Mouse (Mus musculus) MEL (cell line): Measurements from ENCODE around the gene Gtse1. TPM values are rescaled to one million over a fixed set of nuclear protein-coding genes. Genes with fewer than 3 reads are reported as not detected.
A peak's percentile ranks its signal among the peaks of the same experiment; 100 is the strongest.

ENCODE experiments used
- DNase-seq: peaks from one replicate; pipeline ENCODE4 v3.0.0; 2011; ENCODE audit warnings: low read depth, low spot score
- H3K27ac ChIP-seq: 2 replicates; pipeline ENCODE4 v1.5.1; 2012; ENCODE audit warnings: low read depth, mild to moderate bottlenecking, control low read depth, low read length, moderate library complexity; ENCODE audit not compliant: control insufficient read depth
- H3K27me3 ChIP-seq, 2 experiments: fragments of 150-350 bp in 1 of 2; sonication (generic) in 1 of 2; 2 replicates each; pipeline ENCODE4 v1.6.1; 2012; ENCODE audit warnings: low read length in 2 of 2, mild to moderate bottlenecking in 2 of 2, improper control_type of control experiment in 1 of 2, moderate library complexity in 1 of 2; ENCODE audit not compliant: insufficient read depth in 2 of 2, control insufficient read depth in 1 of 2
- H3K36me3 ChIP-seq, 2 experiments: 2 replicates each; pipeline ENCODE4 v1.6.1; 2012 to 2014; ENCODE audit warnings: low read length in 2 of 2, improper control_type of control experiment in 1 of 2, inconsistent platforms in 1 of 2, mild to moderate bottlenecking in 1 of 2; ENCODE audit not compliant: insufficient read depth in 2 of 2, control insufficient read depth in 1 of 2
- H3K4me1 ChIP-seq, 2 experiments: fragments of 150-350 bp in 1 of 2; sonication (generic) in 1 of 2; 2 replicates each; pipeline ENCODE4 v1.6.1; 2012; ENCODE audit warnings: low read length in 2 of 2, improper control_type of control experiment in 1 of 2, mild to moderate bottlenecking in 1 of 2; ENCODE audit not compliant: insufficient read depth in 2 of 2, control insufficient read depth in 1 of 2
- H3K4me3 ChIP-seq, 2 experiments: fragments of 150-350 bp in 1 of 2; sonication (generic) in 1 of 2; 2 replicates each; pipeline ENCODE4 v1.5.1; 2012; ENCODE audit warnings: low read depth in 2 of 2, low read length in 2 of 2, mild to moderate bottlenecking in 2 of 2, moderate library complexity in 2 of 2, control low read depth in 1 of 2, improper control_type of control experiment in 1 of 2; ENCODE audit not compliant: control insufficient read depth in 1 of 2, insufficient read depth in 1 of 2
- H3K79me2 ChIP-seq: 2 replicates; pipeline ENCODE4 v1.6.1; 2012; ENCODE audit warnings: mild to moderate bottlenecking, low read length, moderate library complexity; ENCODE audit not compliant: control insufficient read depth, poor library complexity, insufficient read depth
- H3K9ac ChIP-seq: 2 replicates; pipeline ENCODE4 v1.6.1; 2012; ENCODE audit warnings: low read depth, mild to moderate bottlenecking, control low read depth, low read length, moderate library complexity; ENCODE audit not compliant: control insufficient read depth, poor library complexity, severe bottlenecking
- H3K9me3 ChIP-seq: fragments of 150-350 bp; sonication (generic); replicated peaks from 2 replicates; pipeline ENCODE4 v1.6.1; 2012; ENCODE audit warnings: mild to moderate bottlenecking, low read length, improper control_type of control experiment, moderate library complexity; ENCODE audit not compliant: insufficient read depth
- BHLHE40 ChIP-seq: IDR thresholded peaks from 2 replicates; pipeline ENCODE4 v1.6.1; 2012; ENCODE audit warnings: low read depth, mild to moderate bottlenecking, inconsistent platforms, low read length, improper control_type of control experiment, borderline replicate concordance
- E2F4 ChIP-seq: IDR thresholded peaks from 2 replicates; pipeline ENCODE4 v1.6.1; 2011; ENCODE audit warnings: low read depth, low read length, improper control_type of control experiment, borderline replicate concordance
- EP300 ChIP-seq, 2 experiments: IDR thresholded peaks; 2 replicates each; pipeline ENCODE4 v1.6.1; 2011; ENCODE audit warnings: improper control_type of control experiment in 2 of 2, low read length in 2 of 2, low read depth in 1 of 2, mild to moderate bottlenecking in 1 of 2
- ETS1 ChIP-seq: IDR thresholded peaks from 2 replicates; pipeline ENCODE4 v1.6.1; 2012; ENCODE audit warnings: low read depth, mild to moderate bottlenecking, inconsistent platforms, low read length, improper control_type of control experiment, moderate library complexity
- GABPA ChIP-seq: IDR thresholded peaks from 2 replicates; pipeline ENCODE4 v1.6.1; 2012; ENCODE audit warnings: low read depth, mild to moderate bottlenecking, inconsistent platforms, low read length, improper control_type of control experiment, moderate library complexity
- GATA1 ChIP-seq: IDR thresholded peaks from 2 replicates; pipeline ENCODE4 v1.6.1; 2011; ENCODE audit warnings: low read depth, low read length, improper control_type of control experiment
- HCFC1 ChIP-seq: IDR thresholded peaks from 2 replicates; pipeline ENCODE4 v1.6.1; 2012; ENCODE audit warnings: low read depth, mild to moderate bottlenecking, inconsistent platforms, low read length, improper control_type of control experiment, moderate library complexity
- JUND ChIP-seq: IDR thresholded peaks from 2 replicates; pipeline ENCODE4 v1.6.1; 2011; ENCODE audit warnings: low read depth, mild to moderate bottlenecking, improper control_type of control experiment, low read length
- KAT2A ChIP-seq: conservative IDR thresholded peaks from 2 replicates; pipeline ENCODE4 v1.6.1; 2012; ENCODE audit warnings: low read depth, low read length, improper control_type of control experiment, inconsistent platforms
- MEF2A ChIP-seq: IDR thresholded peaks from 2 replicates; pipeline ENCODE4 v1.6.1; 2014; ENCODE audit warnings: low read depth, mild to moderate bottlenecking, inconsistent platforms, low read length, improper control_type of control experiment; ENCODE audit not compliant: poor library complexity, insufficient replicate concordance, severe bottlenecking; ENCODE audit errors: extremely low read depth
- MXI1 ChIP-seq: IDR thresholded peaks from 2 replicates; pipeline ENCODE4 v1.6.1; 2011; ENCODE audit warnings: mild to moderate bottlenecking, low read depth, low read length, improper control_type of control experiment
- MYC ChIP-seq: IDR thresholded peaks from 2 replicates; pipeline ENCODE4 v1.6.1; 2011; ENCODE audit warnings: low read depth, mild to moderate bottlenecking, low read length, improper control_type of control experiment, moderate library complexity
- NELFE ChIP-seq: IDR thresholded peaks from 2 replicates; pipeline ENCODE4 v1.6.1; 2011; ENCODE audit warnings: low read depth, low read length, improper control_type of control experiment
- NRF1 ChIP-seq: IDR thresholded peaks from 2 replicates; pipeline ENCODE4 v1.6.1; 2014; ENCODE audit warnings: low read depth, mild to moderate bottlenecking, inconsistent platforms, low read length, improper control_type of control experiment, moderate library complexity; ENCODE audit not compliant: poor library complexity, insufficient read depth, severe bottlenecking
- POLR2A ChIP-seq, 2 experiments: IDR thresholded peaks; 2 replicates each; pipeline ENCODE4 v1.6.1; 2011 to 2012; ENCODE audit warnings: low read length in 2 of 2, mild to moderate bottlenecking in 2 of 2, control low read depth in 1 of 2, improper control_type of control experiment in 1 of 2, low read depth in 1 of 2, moderate library complexity in 1 of 2; ENCODE audit not compliant: control insufficient read depth in 1 of 2, insufficient read depth in 1 of 2, poor library complexity in 1 of 2
- POLR2AphosphoS2 ChIP-seq: IDR thresholded peaks from 2 replicates; pipeline ENCODE4 v1.6.1; 2011; ENCODE audit warnings: low read length, improper control_type of control experiment
- RAD21 ChIP-seq: IDR thresholded peaks from 2 replicates; pipeline ENCODE4 v1.6.1; 2011; ENCODE audit warnings: mild to moderate bottlenecking, low read depth, low read length, improper control_type of control experiment
- SIN3A ChIP-seq: IDR thresholded peaks from 2 replicates; pipeline ENCODE4 v1.6.1; 2012; ENCODE audit warnings: low read length, improper control_type of control experiment, inconsistent platforms
- SMC3 ChIP-seq: IDR thresholded peaks from 2 replicates; pipeline ENCODE4 v1.6.1; 2011; ENCODE audit warnings: low read depth, low read length, improper control_type of control experiment
- TAL1 ChIP-seq: IDR thresholded peaks from 2 replicates; pipeline ENCODE4 v1.6.1; 2012; ENCODE audit warnings: mild to moderate bottlenecking, inconsistent platforms, low read length, moderate library complexity, mixed read lengths
- TBP ChIP-seq: IDR thresholded peaks from 2 replicates; pipeline ENCODE4 v1.8.0; 2011; ENCODE audit warnings: low read depth, low read length, improper control_type of control experiment
- TCF12 ChIP-seq: IDR thresholded peaks from 2 replicates; pipeline ENCODE4 v1.6.1; 2014; ENCODE audit warnings: low read depth, mild to moderate bottlenecking, inconsistent platforms, low read length, improper control_type of control experiment, moderate library complexity
- UBTF ChIP-seq: IDR thresholded peaks from 2 replicates; pipeline ENCODE4 v1.6.1; 2012; ENCODE audit warnings: low read depth, mild to moderate bottlenecking, inconsistent platforms, low read length, improper control_type of control experiment, moderate library complexity, borderline replicate concordance; ENCODE audit not compliant: insufficient read depth
- USF1 ChIP-seq: IDR thresholded peaks from 2 replicates; pipeline ENCODE4 v1.6.1; 2014; ENCODE audit warnings: low read depth, mild to moderate bottlenecking, inconsistent platforms, low read length, improper control_type of control experiment, moderate library complexity
- USF2 ChIP-seq, 2 experiments: IDR thresholded peaks; 2 replicates each; pipeline ENCODE4 v1.6.1; 2011 to 2012; ENCODE audit warnings: improper control_type of control experiment in 2 of 2, low read length in 2 of 2, borderline replicate concordance in 1 of 2, inconsistent platforms in 1 of 2, low read depth in 1 of 2, mild to moderate bottlenecking in 1 of 2; ENCODE audit not compliant: insufficient read depth in 1 of 2
- ZC3H11A ChIP-seq: IDR thresholded peaks from 2 replicates; pipeline ENCODE4 v1.6.1; 2012; ENCODE audit warnings: low read depth, mild to moderate bottlenecking, inconsistent platforms, low read length, improper control_type of control experiment
- ZKSCAN1 ChIP-seq: IDR thresholded peaks from 2 replicates; pipeline ENCODE4 v1.6.1; 2012; ENCODE audit warnings: low read depth, mild to moderate bottlenecking, inconsistent platforms, low read length, improper control_type of control experiment, moderate library complexity
- ZMIZ1 ChIP-seq: IDR thresholded peaks from 2 replicates; pipeline ENCODE4 v1.6.1; 2012; ENCODE audit warnings: low read depth, mild to moderate bottlenecking, inconsistent platforms, low read length, improper control_type of control experiment, moderate library complexity
- polyA plus RNA-seq, 2 experiments: library from polyadenylated mRNA; stranded (reverse) in 1 of 2; unstranded in 1 of 2; fragments of >175 nt in 1 of 2; fragments of >200 nt in 1 of 2; gene quantifications; 2 replicates each; pipeline versions ENCODE4 v1.2.1 to v1.2.4; 2012; ENCODE audit warnings: low replicate concordance in 2 of 2, low read depth in 1 of 2; ENCODE audit not compliant: insufficient read length in 2 of 2, insufficient read depth in 1 of 2, missing spikeins in 1 of 2
- total RNA-seq: library from RNA; depleted of rRNA; stranded (reverse); fragments of 300-350 nt; gene quantifications from 2 replicates; pipeline ENCODE4 v1.2.3, GENCODE M21; 2012

Gene Gtse1
- total and polyA plus RNA-seq, 3 experiments, result 22.6 to 38.3 TPM; not detected in 1

DNA sequence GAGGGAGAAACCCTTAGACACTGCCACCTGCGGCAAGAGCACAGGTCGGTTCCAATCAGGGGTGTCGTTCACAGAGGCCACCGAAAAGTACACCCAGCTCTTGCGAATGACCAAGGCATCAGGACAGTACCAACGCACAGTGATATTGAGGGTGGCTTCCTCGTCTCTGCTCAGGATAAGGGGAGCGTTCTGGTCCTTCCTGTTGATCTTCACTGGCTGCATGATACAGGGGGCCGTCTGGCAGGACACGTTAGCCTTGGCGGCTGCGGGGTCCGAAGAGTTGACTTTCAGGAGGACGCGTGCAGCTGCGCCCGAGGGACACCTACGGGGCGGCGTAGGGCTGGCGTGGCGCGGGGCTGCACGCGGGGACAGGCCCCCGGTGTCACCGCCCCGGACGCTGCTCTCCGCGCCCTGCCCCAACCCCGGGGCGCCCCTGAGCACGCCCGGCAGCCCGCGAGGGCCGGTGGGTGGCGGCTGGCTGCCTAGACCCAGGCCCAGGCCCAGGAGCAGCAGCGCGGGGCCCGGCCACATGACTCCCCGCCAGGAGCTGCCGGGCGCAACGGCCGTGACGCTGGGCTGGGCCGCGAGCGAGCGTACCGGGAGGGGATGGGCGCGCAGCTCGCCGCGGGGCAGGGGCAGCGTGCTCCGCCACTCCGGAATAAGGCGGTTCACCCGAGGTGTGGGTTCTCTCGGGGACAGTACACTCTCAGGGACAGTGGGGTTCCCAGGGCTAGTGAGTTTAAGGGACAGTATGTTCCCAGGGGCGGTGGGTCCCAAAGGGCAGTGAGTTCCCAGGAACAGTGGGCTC, 38.1 kb upstream of the Gtse1 start, which contains the start of gene Pkdrej:
Gene Pkdrej, minus strand, starts transcription at position 532 of the 808 bp plus-strand sequence.
- peak; percentile 44 for DNase-seq
- Histone ChIP-seq H3K27ac (no peak within 1 kb of the TSS), H3K27me3 (no peaks in the 10 kb centered on the region), H3K36me3 (peaks cover 0 to 3% of the 10 kb centered on the region in 2 experiments; a peak in 1 of 4 replicates), H3K4me3 (peak within 1 kb of the TSS; percentile 56 to 78), H3K4me1 (peaks cover 0 to 4% of the 10 kb centered on the region in 2 experiments; a peak in 1 of 4 replicates), H3K9ac (peak within 1 kb of the TSS; percentile 76), H3K9me3 (no peaks in the 10 kb centered on the region), H3K79me2 (no peaks in the 10 kb centered on the region; the same call in 1 of the 2 replicates)
- TF ChIP-seq TAL1 (no peak), POLR2A (IDR thresholded peaks at IDR 0.05; ENCODE audit: control insufficient read depth in 1 of 2, insufficient read depth in 1 of 2, low read depth in 1 of 2, low read length in 2 of 2, poor library complexity in 1 of 2) (peak in 1 of 2 experiments; percentile 67; a peak in 3 of 4 replicates), GABPA (no peak), MYC (no peak), USF2 (IDR thresholded peaks at IDR 0.05; ENCODE audit: borderline replicate concordance in 1 of 2, insufficient read depth in 1 of 2, low read depth in 1 of 2, low read length in 2 of 2) (no peak), NELFE (peak; percentile 30; the same call in 1 of the 2 replicates), RAD21 (no peak), JUND (no peak), BHLHE40 (no peak), USF1 (no peak), E2F4 (no peak), GATA1 (no peak), POLR2AphosphoS2 (no peak), ETS1 (no peak), ZKSCAN1 (no peak), MXI1 (no peak), TBP (no peak), SMC3 (no peak), EP300 (IDR thresholded peaks at IDR 0.05; ENCODE audit: low read depth in 1 of 2, low read length in 2 of 2) (no peak), NRF1 (no peak), SIN3A (0 out of 2 replicates have a peak, but pooled peaks have one; percentile 36), KAT2A (no peak), ZMIZ1 (0 out of 2 replicates have a peak, but pooled peaks have one; percentile 29), TCF12 (no peak), UBTF (no peak), HCFC1 (no peak), ZC3H11A (no peak), MEF2A (no peak)
